Mouse (Mus musculus) lung, embryonic 16.5 days (tissue): ENCODE data around the gene Camta1. TPM values are rescaled to one million over a fixed set of nuclear protein-coding genes. Genes with fewer than 3 reads are reported as not detected.
A peak's percentile ranks its signal among the peaks of the same experiment; 100 is the strongest.

Source experiments
- ATAC-seq: fragments of 200-750 bp; cut with Nextera tagmentation; 2 replicates; pipeline ENCODE4 v1.8.0; 2017; ENCODE audit warnings: low read depth, mild to moderate bottlenecking, moderate library complexity
- H3K27ac ChIP-seq: fragments of 300-500 bp; sonication (generic); 2 replicates; pipeline ENCODE4 v1.5.1; 2014; ENCODE audit warnings: mild to moderate bottlenecking, control low read depth, low read length
- H3K27me3 ChIP-seq: fragments of 300-500 bp; sonication (generic); 2 replicates; pipeline ENCODE4 v1.6.1; 2014; ENCODE audit warnings: low read depth, low read length, mixed read lengths; ENCODE audit not compliant: control insufficient read depth, insufficient read depth
- H3K36me3 ChIP-seq: fragments of 300-500 bp; sonication (generic); 2 replicates; pipeline ENCODE4 v1.6.1; 2014; ENCODE audit warnings: low read length; ENCODE audit not compliant: control insufficient read depth, insufficient read depth
- H3K4me1 ChIP-seq: fragments of 300-500 bp; sonication (generic); replicated peaks from 2 replicates; pipeline ENCODE4 v1.6.1; 2014; ENCODE audit warnings: low read length, mixed read lengths; ENCODE audit not compliant: control insufficient read depth, insufficient read depth
- H3K4me2 ChIP-seq: fragments of 300-500 bp; sonication (generic); 2 replicates; pipeline ENCODE4 v1.6.1; 2014; ENCODE audit warnings: low read depth, low read length, control low read depth
- H3K4me3 ChIP-seq: fragments of 300-500 bp; sonication (generic); 2 replicates; pipeline ENCODE4 v1.5.1; 2014; ENCODE audit warnings: mild to moderate bottlenecking, low read length, control low read depth
- H3K9ac ChIP-seq: fragments of 300-500 bp; sonication (generic); 2 replicates; pipeline ENCODE4 v1.6.1; 2014; ENCODE audit warnings: low read length, control low read depth
- H3K9me3 ChIP-seq: fragments of 300-500 bp; sonication (generic); 2 replicates; pipeline ENCODE4 v1.6.1; 2016; ENCODE audit warnings: low read length; ENCODE audit not compliant: control insufficient read depth
- WGBS: fragments of 180-500 bp; shearing (Covaris S2); extraction: QIAGEN DNeasy Blood & Tissue Kit; methylation state at CpG from one replicate; pipeline ENCODE4 v1.1.7; 2014; 5-methylcytosine and 5-hydroxymethylcytosine counted together
- polyA plus RNA-seq: library from polyadenylated mRNA; unstranded; fragments of >200 nt; fragmentation: Nextera tagmentation; extraction: Ambion mirVana; gene quantifications from 2 replicates; pipeline ENCODE4 v1.2.1, GENCODE M21; 2015

Gene Camta1
- polyA plus RNA-seq, 1 experiment from 2014 or later, result 89.4 TPM

GRCm38 (mm10) chr4:151726396-151726795, 135.3 kb downstream of the Camta1 start:
- H3K27me3 ChIP-seq, result no peaks in the 10 kb centered on the region
- H3K9me3 ChIP-seq, result no peaks in the 10 kb centered on the region
- no peak for ATAC-seq
- no peaks in the 10 kb centered on the region for H3K36me3 ChIP-seq
- H3K27ac ChIP-seq, result no peak overlapping the region
- WGBS, result 62% methylated on average over 2 of the region's 2 CpGs
- H3K4me1 ChIP-seq, result peaks cover 4% of the 10 kb centered on the region; the same call in 1 of the 2 replicates
- no peak overlapping the region for H3K4me3 ChIP-seq
- no peak overlapping the region for H3K9ac ChIP-seq
- H3K4me2 ChIP-seq, result no peak overlapping the region

DNA sequence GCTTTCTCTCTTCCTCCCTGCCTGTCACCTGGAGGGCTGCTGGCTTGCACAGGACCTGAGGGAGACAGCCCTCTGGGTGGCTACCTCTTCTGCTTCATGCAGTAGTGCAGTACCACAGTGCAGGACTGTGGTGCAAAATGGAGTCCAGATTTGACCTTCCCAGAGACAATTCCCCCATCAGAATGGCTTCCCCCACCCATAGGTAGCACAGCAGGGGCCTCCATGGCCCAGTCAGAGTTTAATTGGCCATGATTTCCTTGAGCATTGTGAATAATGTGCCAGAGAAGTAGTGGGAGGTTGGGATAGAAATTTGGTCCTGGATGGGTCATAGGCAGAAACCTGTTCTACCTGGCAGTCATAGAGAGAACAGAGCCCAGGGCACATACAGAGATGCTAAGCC, 136.8 kb downstream of the Camta1 start:
- Histone ChIP-seq H3K36me3 (no peaks in the 10 kb centered on the region), H3K9me3 (no peaks in the 10 kb centered on the region), H3K27ac (no peak overlapping the region), H3K4me2 (no peak overlapping the region), H3K4me1 (peaks cover 4% of the 10 kb centered on the region; the same call in 1 of the 2 replicates), H3K9ac (no peak overlapping the region), H3K27me3 (no peaks in the 10 kb centered on the region), H3K4me3 (no peak overlapping the region)
- no peak for ATAC-seq

GRCm38 (mm10) chr4:151720722-151721467, 140.8 kb downstream of the Camta1 start:
- Histone ChIP-seq H3K27me3 (no peaks in the 10 kb centered on the region), H3K9me3 (no peaks in the 10 kb centered on the region), H3K36me3 (no peaks in the 10 kb centered on the region), H3K9ac (no peak overlapping the region), H3K4me2 (no peak overlapping the region), H3K27ac (no peak overlapping the region), H3K4me3 (no peak overlapping the region), H3K4me1 (peaks cover 5% of the 10 kb centered on the region; the same call in 1 of the 2 replicates)
- WGBS, result 70% methylated on average over 15 of the region's 15 CpGs
- ATAC-seq, result no peak

GRCm38 (mm10) chr4:151718866-151719475, 142.7 kb downstream of the Camta1 start:
- ATAC-seq, result peak; percentile 64
- no peaks in the 10 kb centered on the region for H3K36me3 ChIP-seq
- no peaks in the 10 kb centered on the region for H3K9me3 ChIP-seq
- WGBS, result 24% methylated on average over 21 of the region's 21 CpGs
- H3K9ac ChIP-seq, result no peak overlapping the region
- H3K4me2 ChIP-seq, result no peak overlapping the region
- peaks cover 5% of the 10 kb centered on the region; the same call in 1 of the 2 replicates for H3K4me1 ChIP-seq
- H3K27me3 ChIP-seq, result no peaks in the 10 kb centered on the region
- no peak overlapping the region for H3K27ac ChIP-seq
- H3K4me3 ChIP-seq, result no peak overlapping the region

- WGBS, result 66% methylated on average over 7 of the region's 7 CpGs
- H3K27me3 ChIP-seq, result no peaks in the 10 kb centered on the region
- H3K4me3 ChIP-seq, result no peak overlapping the region
- H3K4me2 ChIP-seq, result no peak overlapping the region
- no peaks in the 10 kb centered on the region for H3K36me3 ChIP-seq
- H3K27ac ChIP-seq, result no peak overlapping the region
- peaks cover 5% of the 10 kb centered on the region; the same call in 1 of the 2 replicates for H3K4me1 ChIP-seq
- H3K9me3 ChIP-seq, result no peaks in the 10 kb centered on the region
- no peak overlapping the region for H3K9ac ChIP-seq
- ATAC-seq, result no peak
These were observed 143.8 kb downstream of the Camta1 start for GRCm38 (mm10) chr4:151717864-151718263.

DNA sequence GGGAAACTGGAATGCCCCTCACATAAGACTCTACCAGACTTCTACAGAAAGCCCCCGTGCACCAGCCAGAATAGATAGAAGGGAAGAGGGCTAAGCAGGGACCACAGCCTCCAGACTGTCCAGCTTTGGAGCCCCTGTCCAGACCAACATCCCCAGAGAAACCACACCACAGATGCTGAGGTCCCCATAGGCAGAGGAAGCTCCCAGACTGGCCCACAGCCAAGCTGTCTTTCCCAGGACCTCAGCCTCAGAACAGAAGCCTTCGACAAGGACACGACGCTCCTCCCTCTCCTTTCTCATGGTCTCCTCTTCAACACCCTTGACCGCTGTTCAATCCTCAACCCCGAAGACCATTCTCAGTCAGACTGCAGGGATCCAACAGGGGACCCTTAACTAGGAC, 148.0 kb downstream of the Camta1 start:
- Histone ChIP-seq H3K4me3 (no peak overlapping the region), H3K4me2 (no peak overlapping the region), H3K9me3 (no peaks in the 10 kb centered on the region), H3K36me3 (no peaks in the 10 kb centered on the region), H3K27me3 (no peaks in the 10 kb centered on the region), H3K27ac (no peak overlapping the region), H3K9ac (no peak overlapping the region), H3K4me1 (peaks cover under 1% of the 10 kb centered on the region; the same call in 1 of the 2 replicates)
- no peak for ATAC-seq
- WGBS, result 80% methylated on average over 6 of the region's 6 CpGs

GRCm38 (mm10) chr4:151711406-151711805, 150.3 kb downstream of the Camta1 start:
- Histone ChIP-seq H3K36me3 (no peaks in the 10 kb centered on the region), H3K4me1 (no peaks in the 10 kb centered on the region), H3K27me3 (no peaks in the 10 kb centered on the region), H3K4me3 (no peak overlapping the region), H3K9me3 (no peaks in the 10 kb centered on the region), H3K9ac (no peak overlapping the region), H3K4me2 (no peak overlapping the region), H3K27ac (no peak overlapping the region)
- no peak for ATAC-seq
- WGBS, result 78% methylated on average over 2 of the region's 2 CpGs

- Histone ChIP-seq H3K9ac (no peak overlapping the region), H3K4me1 (no peaks in the 10 kb centered on the region), H3K36me3 (no peaks in the 10 kb centered on the region), H3K9me3 (no peaks in the 10 kb centered on the region), H3K4me2 (no peak overlapping the region), H3K27me3 (no peaks in the 10 kb centered on the region), H3K4me3 (no peak overlapping the region), H3K27ac (no peak overlapping the region)
- 18% methylated on average over 7 of the region's 7 CpGs for WGBS
- ATAC-seq, result peak; percentile 69
These were observed 151.2 kb downstream of the Camta1 start for GRCm38 (mm10) chr4:151710522-151710921.

DNA sequence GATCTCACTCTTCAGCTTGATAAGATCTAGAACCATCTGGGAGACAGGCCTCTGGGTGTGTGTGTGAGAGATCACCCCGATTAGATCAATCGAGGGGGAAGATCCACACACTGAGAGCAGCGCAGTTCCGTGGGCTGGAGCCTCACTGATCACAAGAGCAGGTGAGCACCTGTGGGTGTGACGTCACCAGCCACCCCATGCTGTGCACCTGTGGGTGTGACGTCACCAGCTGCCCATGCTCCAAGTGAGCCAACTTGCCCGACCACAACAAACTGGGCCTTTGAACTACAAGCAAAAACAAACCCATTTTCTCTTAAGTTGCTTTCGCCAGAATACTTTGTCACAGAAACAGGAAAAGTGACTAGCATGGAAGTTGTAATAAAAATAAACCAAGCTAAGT, 152.4 kb downstream of the Camta1 start:
- Histone ChIP-seq H3K9me3 (no peaks in the 10 kb centered on the region), H3K4me3 (no peak overlapping the region), H3K27ac (no peak overlapping the region), H3K9ac (no peak overlapping the region), H3K27me3 (no peaks in the 10 kb centered on the region), H3K4me2 (no peak overlapping the region), H3K4me1 (no peaks in the 10 kb centered on the region), H3K36me3 (no peaks in the 10 kb centered on the region)
- WGBS, result 60% methylated on average over 8 of the region's 8 CpGs
- ATAC-seq, result no peak
